Mouse (Mus musculus): Measurements from ENCODE around the gene Cotl1.

The Cotl1 gene

DNA sequence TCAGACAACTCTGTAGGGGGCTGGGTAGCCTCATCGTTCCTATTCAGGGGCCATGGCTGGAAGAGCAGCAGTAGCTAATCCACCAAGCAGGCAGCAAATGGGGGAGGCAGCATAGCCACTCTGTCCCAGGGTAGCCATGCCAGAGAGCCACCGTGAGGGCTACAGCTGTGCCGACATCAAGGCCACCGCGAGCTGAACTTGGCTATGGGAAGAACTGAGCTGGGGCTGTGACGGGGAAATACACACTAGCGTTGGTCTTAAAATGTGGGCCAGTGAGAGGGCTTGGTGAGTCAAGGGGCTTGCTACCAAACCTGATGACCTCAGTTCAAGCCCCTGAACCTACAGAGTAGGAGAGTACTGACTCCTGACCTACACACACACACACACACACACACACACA, 55.7 kb downstream of the Cotl1 start:
- no peak for DNase-seq

GRCm38 (mm10) chr8:119784141-119784574, 56.2 kb downstream of the Cotl1 start:
- no peak for DNase-seq

GRCm38 (mm10) chr8:119783579-119783978, 56.8 kb downstream of the Cotl1 start:
- DNase-seq, result no peak

DNA sequence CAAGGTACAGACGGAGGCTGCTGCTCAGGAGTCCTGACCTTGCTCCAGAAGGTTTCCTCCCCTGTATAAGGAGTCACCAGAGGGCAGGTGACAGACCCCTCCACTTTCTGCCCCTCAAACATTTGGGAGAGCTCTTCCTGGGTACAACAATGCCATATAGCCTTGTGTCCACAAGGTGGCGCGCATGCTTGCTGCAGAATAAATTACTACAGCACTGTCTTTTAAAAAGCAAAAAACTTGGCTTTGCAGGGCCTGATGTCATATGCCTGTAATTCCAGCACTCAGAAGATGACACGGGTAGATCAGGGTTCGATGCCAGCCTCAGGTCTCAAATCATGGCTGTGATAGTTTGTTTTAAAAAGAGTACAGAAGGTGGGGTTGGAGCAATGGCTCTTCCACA, 57.6 kb downstream of the Cotl1 start:
- peak; percentile 79 for DNase-seq

- DNase-seq, result peak; percentile 51
Observed at GRCm38 (mm10) chr8:119781086-119781840, 59.1 kb downstream of the Cotl1 start.

- DNase-seq, result no peak
Observed at GRCm38 (mm10) chr8:119780402-119781049, 59.8 kb downstream of the Cotl1 start.

DNA sequence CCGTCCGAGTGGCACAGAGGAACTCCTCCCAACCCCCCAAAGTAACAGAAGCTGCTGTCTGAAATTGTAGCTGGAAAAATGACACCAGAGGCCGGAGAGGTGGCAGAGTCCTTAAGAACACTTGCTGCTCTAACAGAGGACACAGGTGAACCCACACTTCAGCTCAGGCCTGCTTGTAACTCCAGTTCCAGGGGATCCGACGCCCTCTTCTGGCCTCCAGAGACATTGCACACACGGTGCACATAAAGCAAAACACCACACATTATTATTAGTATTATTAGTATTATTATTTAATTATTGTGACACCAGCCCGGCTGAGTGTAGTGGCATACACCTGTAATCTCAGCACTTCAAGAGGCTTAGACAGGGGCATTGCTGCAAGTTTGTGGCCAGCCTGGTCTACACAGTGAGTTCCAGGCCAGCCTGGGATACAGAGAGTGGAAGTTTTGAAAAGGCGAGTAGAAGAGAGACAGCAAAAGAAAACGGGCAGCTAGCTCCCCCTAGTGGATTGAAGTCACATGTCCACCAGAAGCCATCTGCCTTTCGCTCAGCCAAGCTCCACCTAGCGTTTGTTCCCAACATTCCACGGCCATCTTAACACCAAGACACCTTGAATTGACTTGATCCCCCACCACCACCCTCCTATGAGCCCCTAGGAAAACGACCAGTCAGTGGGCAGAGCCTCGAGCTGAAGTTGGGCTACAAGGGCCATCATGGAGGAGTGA, 61.2 kb downstream of the Cotl1 start:
- peak; percentile 92 for DNase-seq

- DNase-seq, result peak; percentile 100
Observed at GRCm38 (mm10) chr8:119778263-119778662, 62.1 kb downstream of the Cotl1 start, which contains the start of gene Tldc1. TSS of gene Tldc1 (minus strand) at chr8:119778416.

DNA sequence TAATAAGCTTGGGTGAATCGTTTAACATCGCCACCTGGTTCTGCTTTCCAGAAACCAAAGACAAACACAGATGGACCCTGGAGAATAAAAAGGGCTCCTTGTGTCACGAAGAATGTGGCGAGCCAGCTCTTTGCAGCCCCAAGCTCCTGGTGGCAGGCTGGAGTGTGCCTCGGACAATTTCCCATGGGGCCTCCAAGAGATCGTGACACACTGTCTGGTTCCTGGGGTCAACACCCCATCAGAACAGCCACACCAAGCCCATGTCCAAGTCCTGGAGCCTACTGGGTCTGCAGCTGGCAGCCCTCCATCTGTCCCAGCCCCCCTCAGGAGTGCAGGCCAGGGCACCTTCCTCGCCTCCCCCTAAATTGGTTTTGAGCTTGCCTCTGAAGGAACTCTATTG, 62.6 kb downstream of the Cotl1 start:
- DNase-seq, result no peak

DNA sequence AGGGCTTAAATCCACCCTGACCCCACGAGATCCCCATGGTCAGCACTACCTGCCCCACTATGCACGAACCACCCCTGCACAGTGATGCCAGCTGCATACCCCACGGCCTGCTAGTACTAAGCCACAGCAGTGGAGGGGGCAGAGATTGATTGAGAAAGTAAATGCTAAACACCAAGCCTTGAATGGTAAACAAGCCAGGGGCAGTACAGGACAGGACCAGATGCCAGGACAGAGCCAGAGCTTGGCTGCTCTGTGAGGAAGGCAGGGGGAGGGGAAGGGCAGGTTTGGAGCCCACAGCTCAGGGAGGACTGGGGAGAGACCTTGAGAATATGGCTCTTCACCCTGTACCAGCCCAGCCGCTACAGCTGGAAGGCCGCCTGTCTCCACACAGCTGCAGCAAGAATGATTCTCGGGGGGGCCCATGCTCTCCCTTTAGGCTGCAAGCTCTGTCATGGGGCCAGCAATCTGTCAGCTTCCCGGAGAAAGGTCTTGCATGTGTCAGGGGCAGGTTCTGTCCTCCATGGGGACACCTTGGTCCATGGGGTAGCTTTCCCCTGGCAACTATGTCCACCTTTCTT, 63.6 kb downstream of the Cotl1 start:
- no peak for DNase-seq

DNA sequence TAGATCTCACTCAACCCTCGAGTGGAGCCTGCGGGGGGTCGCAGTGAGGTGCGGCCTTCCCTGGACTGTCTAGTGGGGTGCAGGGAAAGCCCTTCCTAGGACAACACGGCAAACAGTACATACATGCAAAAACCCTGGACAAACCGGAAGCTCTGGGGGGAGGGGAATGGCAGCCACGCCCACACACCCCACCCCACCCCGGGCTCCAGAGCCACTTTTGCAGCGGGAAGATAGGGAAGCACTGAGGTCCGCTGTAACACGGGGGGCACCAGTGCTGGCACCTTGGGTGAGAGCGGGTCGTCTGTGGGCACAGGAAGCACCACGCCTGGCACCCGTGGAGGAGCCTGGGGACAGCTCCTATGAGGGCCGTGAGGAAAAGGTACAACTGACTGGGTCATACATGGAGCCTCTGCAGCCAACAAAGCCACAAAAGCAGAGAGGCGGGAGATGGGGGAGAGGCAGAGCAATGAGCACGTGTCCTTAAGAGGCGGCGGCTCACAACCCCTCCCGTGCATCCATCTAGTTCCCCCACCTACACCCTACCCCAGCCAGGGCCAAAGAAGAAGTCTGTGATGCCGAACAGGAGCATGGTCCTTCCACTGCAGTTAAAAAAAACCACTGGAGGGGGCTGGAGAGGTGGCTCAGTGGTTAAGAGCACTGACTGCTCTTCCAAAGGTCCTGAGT, 74.4 kb downstream of the Cotl1 start:
- DNase-seq, result no peak

DNA sequence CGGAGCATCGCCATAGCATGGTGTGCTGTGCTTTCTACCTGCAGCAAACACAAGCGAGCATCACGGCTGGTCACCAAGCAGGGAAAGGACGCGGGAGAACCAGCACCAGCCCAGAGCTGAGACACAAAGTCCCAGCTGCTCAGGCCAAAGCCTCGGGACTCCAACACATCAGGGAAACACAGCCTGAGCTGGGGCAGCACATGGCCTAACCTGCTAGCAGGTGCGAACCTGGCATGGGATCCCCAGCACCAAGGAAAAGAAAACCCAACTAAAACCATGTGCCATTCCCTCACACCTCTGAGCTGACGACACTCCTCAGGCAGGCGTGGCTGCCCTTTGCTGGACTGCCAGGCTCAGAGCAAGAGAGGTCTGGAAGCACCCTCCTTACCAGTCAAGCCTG, 75.0 kb downstream of the Cotl1 start:
- DNase-seq, result no peak

DNA sequence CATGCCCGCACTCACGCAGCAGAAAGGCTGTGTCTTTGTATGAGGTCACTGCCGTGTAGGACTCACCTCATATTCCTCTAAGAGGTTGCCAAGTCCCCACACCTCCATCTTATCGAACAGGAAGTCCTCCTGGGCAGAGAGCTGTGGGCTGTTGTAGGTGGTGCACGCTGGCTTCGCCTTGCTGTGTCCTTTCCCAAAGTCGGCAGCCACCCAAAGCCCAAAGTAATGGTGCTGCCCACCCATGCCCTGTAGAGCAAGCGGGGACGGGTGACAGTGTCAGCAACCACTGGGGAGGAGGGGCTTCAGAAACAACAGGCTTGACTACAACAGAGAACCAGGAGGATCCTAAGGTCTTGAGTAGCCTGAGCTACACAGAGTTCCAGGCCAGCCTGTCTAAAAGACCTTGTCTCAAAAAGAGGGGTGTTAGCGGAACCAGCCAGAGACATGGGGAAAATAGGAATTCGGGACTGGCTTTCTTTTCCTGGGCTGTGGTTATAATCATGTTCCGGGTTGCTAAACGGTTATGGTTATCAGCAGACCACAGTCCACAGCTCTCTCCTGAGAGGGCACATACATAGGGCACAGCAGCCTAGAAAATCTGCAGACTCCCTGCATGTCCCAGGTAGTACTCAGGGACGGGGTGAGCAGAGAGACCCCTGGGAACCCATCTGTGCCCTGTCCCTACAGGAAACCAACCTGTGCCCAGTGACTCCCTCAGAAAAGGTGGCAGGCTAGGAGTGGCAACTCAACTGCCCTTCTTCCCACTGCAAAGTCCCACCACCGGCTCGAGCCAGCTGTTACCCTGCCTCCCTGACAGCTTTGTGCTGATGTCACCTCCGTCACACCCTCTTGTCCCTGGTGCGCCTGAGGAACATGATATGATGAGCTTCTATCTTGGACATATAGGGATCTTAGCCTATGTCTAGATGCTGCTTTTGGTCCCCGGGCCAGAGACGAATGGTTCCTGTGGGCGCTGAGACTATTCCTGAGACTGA, 77.8 kb downstream of the Cotl1 start:
- no peak for DNase-seq

GRCm38 (mm10) chr8:119761692-119762091, 78.7 kb downstream of the Cotl1 start:
- no peak for DNase-seq
